31 mouse cellular contexts compared by ENCODE assay signal in genomic region chr10:98745409-98745808, GRCm38 (mm10).
DNase-seq lines count a peak whose midpoint lies in the region; ATAC-seq and TF ChIP-seq lines count a peak whose summit lies in the region.
"Had no signal": no experiment of that assay in that cellular context is flagged by ENCODE, and none has a peak within 500 bp of the region (broad histone marks: within the 10 kb centered on the region; RNA-seq: fewer than 3 reads in every experiment).

No protein-coding gene starts in this region.

- DNase-seq in midbrain, embryonic 11.5 days (ENCODE audit: low spot score, missing footprints), result peak; percentile 31
- DNase-seq in CH12.LX (ENCODE audit: extremely low read depth), result peak; percentile 7
- DNase-seq in embryonic facial prominence, embryonic 10.5 days (ENCODE audit: low spot score), result no peak
- peak; percentile 75 for DNase-seq in naive thymus-derived CD4-positive, alpha-beta T cell, adult 2 months (ENCODE audit: low read depth)
- no peak for DNase-seq in frontal cortex, postnatal 14 days (ENCODE audit: low spot score in 2 of 2)
- DNase-seq in thymus, postnatal 25 days, result no peak
- no peak for DNase-seq in thymus, postnatal 14 days
- DNase-seq: adrenal gland, adult 8-10 months; cerebellum, adult 8-10 months; embryo, embryonic 11 days; gastrocnemius, adult 2 months; gastrocnemius, postnatal 36 days; heart, adult 18-20 months; heart, postnatal 36 days; kidney, adult 2 months; kidney, postnatal 36 days; layer of hippocampus, postnatal 36 days; lung, postnatal 4 days; right cerebral cortex, postnatal 4 days; thymus, postnatal 36 days had no signal

- peaks cover 3% of the 10 kb centered on the region; the same call in 1 of the 2 replicates for H3K4me1 ChIP-seq in midbrain, embryonic 11.5 days (ENCODE audit: control insufficient read depth, insufficient read depth, low read length)
- H3K4me1 ChIP-seq in midbrain, embryonic 13.5 days (replicated peaks), result peaks cover 6% of the 10 kb centered on the region
- H3K4me1 ChIP-seq in CH12.LX (ENCODE audit: control insufficient read depth in 1 of 2, insufficient read depth in 2 of 2), result peaks cover 0 to 4% of the 10 kb centered on the region in 2 experiments; a peak in 2 of 4 replicates
- H3K4me1 ChIP-seq in embryonic facial prominence, embryonic 10.5 days, result peaks cover 30% of the 10 kb centered on the region
- H3K4me1 ChIP-seq: stomach, embryonic 15.5 days had no signal

- H3K27ac ChIP-seq in midbrain, embryonic 11.5 days (ENCODE audit: low read depth, low read length), result no peak overlapping the region
- H3K27ac ChIP-seq in midbrain, embryonic 13.5 days, result no peak overlapping the region
- no peak overlapping the region for H3K27ac ChIP-seq in CH12.LX (ENCODE audit: insufficient read depth, low read depth)
- 0 out of 2 replicates have a peak overlapping the region, but pooled peaks have one; percentile 54 for H3K27ac ChIP-seq in embryonic facial prominence, embryonic 10.5 days (replicated peaks)
- H3K27ac ChIP-seq: embryonic facial prominence, embryonic 13.5 days; forebrain, embryonic 10.5 days; forebrain, embryonic 15.5 days; gastrocnemius, adult 2 months; hindbrain, embryonic 13.5 days; limb, embryonic 12.5 days; lung, embryonic 15.5 days; neural tube, embryonic 13.5 days; stomach, embryonic 15.5 days had no signal

- no peak for TF ChIP-seq EP300 in CH12.LX (IDR thresholded peaks at IDR 0.05; ENCODE audit: low read length)

- in situ Hi-C loops in CH12.LX (cut with MboI; ENCODE audit: low pct_ligation_motif_present, low pct_unique_long_range_greater_than_20kb, low sequenced_read_pairs), result no loop called here

- TF ChIP-seq RAD21 in CH12.LX (IDR thresholded peaks at IDR 0.05; ENCODE audit: low read depth, low read length), result no peak

- 78% methylated on average over 2 of the region's 2 CpGs for WGBS in midbrain, embryonic 11.5 days
- 81% methylated on average over 2 of the region's 2 CpGs for WGBS in midbrain, embryonic 13.5 days
- WGBS in embryonic facial prominence, embryonic 10.5 days, result 73% methylated on average over 2 of the region's 2 CpGs

- H3K79me2 ChIP-seq in CH12.LX (replicated peaks; ENCODE audit: control insufficient read depth, extremely low read depth, insufficient read depth, poor library complexity, severe bottlenecking), result no peaks in the 10 kb centered on the region

- no peak overlapping the region for H3K4me3 ChIP-seq in midbrain, embryonic 11.5 days (ENCODE audit: low read depth, low read length)
- H3K4me3 ChIP-seq in midbrain, embryonic 13.5 days (replicated peaks), result no peak overlapping the region
- H3K4me3 ChIP-seq in CH12.LX (replicated peaks in 1 of 3; ENCODE audit: low read depth in 2 of 3, low read length in 2 of 3, poor library complexity in 1 of 3), result no peak overlapping the region
- no peak overlapping the region for H3K4me3 ChIP-seq in embryonic facial prominence, embryonic 10.5 days
- H3K4me3 ChIP-seq: embryonic facial prominence, embryonic 13.5 days; forebrain, embryonic 10.5 days; forebrain, embryonic 15.5 days; gastrocnemius, adult 2 months; hindbrain, embryonic 13.5 days; limb, embryonic 12.5 days; lung, embryonic 15.5 days; neural tube, embryonic 13.5 days; stomach, embryonic 15.5 days had no signal

- H3K36me3 ChIP-seq in midbrain, embryonic 11.5 days (ENCODE audit: control insufficient read depth, insufficient read depth, low read length), result no peaks in the 10 kb centered on the region
- no peaks in the 10 kb centered on the region for H3K36me3 ChIP-seq in midbrain, embryonic 13.5 days
- no peaks in the 10 kb centered on the region for H3K36me3 ChIP-seq in CH12.LX (replicated peaks in 1 of 2; ENCODE audit: control insufficient read depth in 1 of 2, insufficient read depth in 1 of 2, low read length in 1 of 2)
- no peaks in the 10 kb centered on the region for H3K36me3 ChIP-seq in embryonic facial prominence, embryonic 10.5 days (replicated peaks)
- H3K36me3 ChIP-seq: embryonic facial prominence, embryonic 13.5 days; forebrain, embryonic 10.5 days; forebrain, embryonic 15.5 days; hindbrain, embryonic 13.5 days; limb, embryonic 12.5 days; lung, embryonic 15.5 days; neural tube, embryonic 13.5 days; stomach, embryonic 15.5 days had no signal

- dilution Hi-C loops in CH12.LX (cut with MboI; ENCODE audit: extremely low pct_ligation_motif_present, extremely low pct_unique_long_range_greater_than_20kb, low sequenced_read_pairs), result no loop called here

- TF ChIP-seq CTCF in CH12.LX (conservative IDR thresholded peaks at IDR 0.05 in 1 of 2, IDR thresholded peaks at IDR 0.05 in 1 of 2; ENCODE audit: low read depth in 2 of 2, low read length in 2 of 2), result no peak

- no peak for TF ChIP-seq POLR2A in CH12.LX (IDR thresholded peaks at IDR 0.05; ENCODE audit: low read depth, low read length)

- no peak overlapping the region for H3K9ac ChIP-seq in midbrain, embryonic 11.5 days (ENCODE audit: low read length)
- no peak overlapping the region for H3K9ac ChIP-seq in midbrain, embryonic 13.5 days (replicated peaks)
- H3K9ac ChIP-seq in CH12.LX (ENCODE audit: insufficient read depth, low read depth), result no peak overlapping the region
- H3K9ac ChIP-seq: embryonic facial prominence, embryonic 13.5 days; forebrain, embryonic 15.5 days; hindbrain, embryonic 13.5 days; limb, embryonic 12.5 days; lung, embryonic 15.5 days; neural tube, embryonic 13.5 days; stomach, embryonic 15.5 days had no signal

- no peaks in the 10 kb centered on the region for H3K27me3 ChIP-seq in midbrain, embryonic 11.5 days (ENCODE audit: control insufficient read depth, insufficient read depth, low read length)
- no peaks in the 10 kb centered on the region for H3K27me3 ChIP-seq in midbrain, embryonic 13.5 days
- no peaks in the 10 kb centered on the region for H3K27me3 ChIP-seq in CH12.LX (replicated peaks)
- H3K27me3 ChIP-seq in embryonic facial prominence, embryonic 10.5 days (replicated peaks; ENCODE audit: low read depth, poor library complexity, severe bottlenecking), result no peaks in the 10 kb centered on the region
- H3K27me3 ChIP-seq: embryonic facial prominence, embryonic 13.5 days; forebrain, embryonic 15.5 days; hindbrain, embryonic 13.5 days; limb, embryonic 12.5 days; lung, embryonic 15.5 days; neural tube, embryonic 13.5 days; stomach, embryonic 15.5 days had no signal

- ATAC-seq in midbrain, embryonic 11.5 days (ENCODE audit: low FRiP score), result no peak
- no peak for ATAC-seq in midbrain, embryonic 13.5 days
- ATAC-seq: forebrain, embryonic 15.5 days; midbrain, embryonic 16.5 days had no signal

- H3K4me2 ChIP-seq in midbrain, embryonic 11.5 days, result no peak overlapping the region
- H3K4me2 ChIP-seq in midbrain, embryonic 13.5 days (replicated peaks), result no peak overlapping the region
- H3K4me2 ChIP-seq in CH12.LX (ENCODE audit: insufficient read depth, low read depth, poor library complexity, severe bottlenecking), result peak overlapping the region; percentile 16; the same call in 1 of the 2 replicates
- H3K4me2 ChIP-seq: embryonic facial prominence, embryonic 13.5 days; forebrain, embryonic 15.5 days; heart, embryonic 11.5 days; hindbrain, embryonic 13.5 days; lung, embryonic 15.5 days; neural tube, embryonic 13.5 days; stomach, embryonic 15.5 days had no signal

- H3K9me3 ChIP-seq in midbrain, embryonic 11.5 days (ENCODE audit: control insufficient read depth, low read length), result no peaks in the 10 kb centered on the region
- no peaks in the 10 kb centered on the region for H3K9me3 ChIP-seq in midbrain, embryonic 13.5 days
- H3K9me3 ChIP-seq in CH12.LX (replicated peaks; ENCODE audit: low read length), result no peaks in the 10 kb centered on the region
- no peaks in the 10 kb centered on the region for H3K9me3 ChIP-seq in embryonic facial prominence, embryonic 10.5 days
- H3K9me3 ChIP-seq: embryonic facial prominence, embryonic 13.5 days; forebrain, embryonic 10.5 days; forebrain, embryonic 15.5 days; hindbrain, embryonic 13.5 days; limb, embryonic 12.5 days; lung, embryonic 15.5 days; neural tube, embryonic 13.5 days; stomach, embryonic 15.5 days had no signal

TF ChIP-seq in CH12.LX, 34 proteins besides CTCF, POLR2A, EP300 and RAD21:
- no peak for TF ChIP-seq ZNF384 (IDR thresholded peaks at IDR 0.05; ENCODE audit: low read depth, low read length)
- TF ChIP-seq MAFK (IDR thresholded peaks at IDR 0.05; ENCODE audit: insufficient replicate concordance, low read length), result no peak
- TF ChIP-seq HCFC1 (IDR thresholded peaks at IDR 0.05; ENCODE audit: low read depth, low read length), result no peak
- TF ChIP-seq ZKSCAN1 (IDR thresholded peaks at IDR 0.05; ENCODE audit: borderline replicate concordance, low read depth, low read length), result no peak
- TF ChIP-seq GABPA (IDR thresholded peaks at IDR 0.05; ENCODE audit: insufficient replicate concordance, low read depth, low read length), result no peak
- TF ChIP-seq POLR2AphosphoS2 (IDR thresholded peaks at IDR 0.05; ENCODE audit: low read depth, low read length), result no peak

Comparison
In these comparisons a context has a peak if more than half of its experiments do, and no peak if none do; other contexts are left out.
1. DNase-seq: peak in midbrain, embryonic 11.5 days (single experiment), CH12.LX (single experiment) and naive thymus-derived CD4-positive, alpha-beta T cell, adult 2 months (single experiment); none in embryonic facial prominence, embryonic 10.5 days (single experiment), frontal cortex, postnatal 14 days (0 of 2), thymus, postnatal 25 days (single experiment) and thymus, postnatal 14 days (single experiment).